Mouse (Mus musculus): ENCODE results near the gene Dhx32. TPM values are rescaled to one million over a fixed set of nuclear protein-coding genes. Genes with fewer than 3 reads are reported as not detected.

The Dhx32 gene
- total and polyA plus RNA-seq, 3 experiments: 21.9 to 71.2 (median 56.8) TPM

- DNase-seq: peak; percentile 74
These were observed 7.3 kb downstream of the Dhx32 start for GRCm38 (mm10) chr7:133775179-133775578.

GRCm38 (mm10) chr7:133768517-133768916 is 14.0 kb downstream of the Dhx32 start:
- no peak for DNase-seq

- no peak for DNase-seq
These were observed 14.5 kb downstream of the Dhx32 start for GRCm38 (mm10) chr7:133768027-133768426.

- DNase-seq: peak; percentile 77
These were observed 16.7 kb downstream of the Dhx32 start for GRCm38 (mm10) chr7:133765849-133766243.

GRCm38 (mm10) chr7:133765240-133765848 is 17.2 kb downstream of the Dhx32 start:
- no peak for DNase-seq

GRCm38 (mm10) chr7:133764425-133764824 is 18.1 kb downstream of the Dhx32 start:
- DNase-seq: no peak

- no peak for DNase-seq
These were observed 19.8 kb downstream of the Dhx32 start for GRCm38 (mm10) chr7:133762696-133763095.

- no peak for DNase-seq
These were observed 22.7 kb downstream of the Dhx32 start for GRCm38 (mm10) chr7:133759611-133760353.

GRCm38 (mm10) chr7:133758716-133759115 is 23.8 kb downstream of the Dhx32 start:
- DNase-seq: no peak

- no peak for DNase-seq
These were observed 24.5 kb downstream of the Dhx32 start for GRCm38 (mm10) chr7:133757961-133758455.

GRCm38 (mm10) chr7:133751163-133751562 is 31.4 kb downstream of the Dhx32 start:
- no peak for DNase-seq

- no peak for DNase-seq
These were observed 31.9 kb downstream of the Dhx32 start for GRCm38 (mm10) chr7:133750666-133751065.

- no peak for DNase-seq
These were observed 33.8 kb downstream of the Dhx32 start for GRCm38 (mm10) chr7:133748753-133749152.

- DNase-seq: peak; percentile 82
These were observed 35.2 kb downstream of the Dhx32 start for GRCm38 (mm10) chr7:133747372-133747771.

- no peak for DNase-seq
These were observed 37.8 kb downstream of the Dhx32 start for GRCm38 (mm10) chr7:133744701-133745100.

GRCm38 (mm10) chr7:133744209-133744608 is 38.3 kb downstream of the Dhx32 start:
- DNase-seq: no peak

- DNase-seq: peak; percentile 57
These were observed 38.9 kb downstream of the Dhx32 start for GRCm38 (mm10) chr7:133743611-133744010.

- DNase-seq: no peak
These were observed 39.8 kb downstream of the Dhx32 start for GRCm38 (mm10) chr7:133742530-133743325.

- no peak for DNase-seq
These were observed 42.0 kb downstream of the Dhx32 start for GRCm38 (mm10) chr7:133740558-133740957.

- no peak for DNase-seq
These were observed 50.4 kb downstream of the Dhx32 start for GRCm38 (mm10) chr7:133731971-133732645.

- DNase-seq: peak; percentile 66
These were observed 52.0 kb downstream of the Dhx32 start for GRCm38 (mm10) chr7:133730324-133731191.
